Comparison of ENCODE assay signal across 15 mouse cellular contexts in genomic region chr4:57833060-57833459, GRCm38 (mm10).
DNase-seq lines count a peak whose midpoint lies in the region; ATAC-seq lines count a peak whose summit lies in the region.
"Had no signal": no experiment of that assay in that cellular context is flagged by ENCODE, and none has a peak within 500 bp of the region (broad histone marks: within the 10 kb centered on the region; RNA-seq: fewer than 3 reads in every experiment).

No protein-coding gene starts in this region.

- 61% methylated on average over 4 of the region's 4 CpGs for WGBS in heart, embryonic 10.5 days
- 46% methylated on average over 4 of the region's 4 CpGs for WGBS in neural tube, embryonic 11.5 days
- 65% methylated on average over 4 of the region's 4 CpGs for WGBS in neural tube, embryonic 15.5 days
- 54% methylated on average over 4 of the region's 4 CpGs for WGBS in hindbrain, embryonic 14.5 days
- WGBS in forebrain, embryonic 13.5 days: 79% methylated on average over 4 of the region's 4 CpGs

- DNase-seq in heart, embryonic 10.5 days (ENCODE audit: low spot score): no peak
- no peak for DNase-seq in heart, postnatal 10 days
- DNase-seq in neural tube, embryonic 11.5 days (ENCODE audit: low spot score): no peak
- DNase-seq in hindbrain, embryonic 14.5 days (ENCODE audit: low spot score): no peak
- peak; percentile 36 for DNase-seq in thymus, postnatal 25 days
- DNase-seq: adrenal gland, postnatal 14 days; cerebellum, adult 2 months; kidney, adult 9 months had no signal

- H3K9ac ChIP-seq in neural tube, embryonic 11.5 days (ENCODE audit: low read length): no peak overlapping the region
- H3K9ac ChIP-seq in neural tube, embryonic 15.5 days (replicated peaks): no peak overlapping the region
- no peak overlapping the region for H3K9ac ChIP-seq in hindbrain, embryonic 14.5 days
- H3K9ac ChIP-seq in forebrain, embryonic 13.5 days: no peak overlapping the region
- H3K9ac ChIP-seq: heart, embryonic 12.5 days; liver, embryonic 14.5 days; stomach, embryonic 15.5 days had no signal

- peaks cover 81% of the 10 kb centered on the region for H3K4me1 ChIP-seq in heart, embryonic 10.5 days
- peaks cover 13% of the 10 kb centered on the region for H3K4me1 ChIP-seq in neural tube, embryonic 11.5 days (ENCODE audit: control insufficient read depth, insufficient read depth, low read length)
- peaks cover 16% of the 10 kb centered on the region for H3K4me1 ChIP-seq in neural tube, embryonic 15.5 days
- H3K4me1 ChIP-seq in hindbrain, embryonic 14.5 days (replicated peaks; ENCODE audit: control insufficient read depth, insufficient read depth, low read length): peaks cover 13% of the 10 kb centered on the region; the same call in 1 of the 2 replicates
- 0 out of 2 replicates have a peak, but pooled peaks cover 6% of the 10 kb centered on the region for H3K4me1 ChIP-seq in forebrain, embryonic 13.5 days
- H3K4me1 ChIP-seq: stomach, embryonic 15.5 days had no signal

- H3K4me3 ChIP-seq in heart, embryonic 10.5 days: no peak overlapping the region
- no peak overlapping the region for H3K4me3 ChIP-seq in neural tube, embryonic 11.5 days (ENCODE audit: low read depth, low read length)
- no peak overlapping the region for H3K4me3 ChIP-seq in neural tube, embryonic 15.5 days (replicated peaks)
- H3K4me3 ChIP-seq in hindbrain, embryonic 14.5 days (replicated peaks; ENCODE audit: low read length): no peak overlapping the region
- H3K4me3 ChIP-seq in forebrain, embryonic 13.5 days: no peak overlapping the region
- H3K4me3 ChIP-seq: heart, embryonic 12.5 days; megakaryocyte, embryonic 14.5 days; stomach, embryonic 15.5 days had no signal

- 0 out of 2 replicates have a peak, but pooled peaks cover 3% of the 10 kb centered on the region for H3K36me3 ChIP-seq in heart, embryonic 10.5 days
- H3K36me3 ChIP-seq in neural tube, embryonic 11.5 days (ENCODE audit: control insufficient read depth, insufficient read depth, low read length): no peaks in the 10 kb centered on the region
- H3K36me3 ChIP-seq in neural tube, embryonic 15.5 days: no peaks in the 10 kb centered on the region
- H3K36me3 ChIP-seq in hindbrain, embryonic 14.5 days (replicated peaks; ENCODE audit: control insufficient read depth, insufficient read depth): no peaks in the 10 kb centered on the region
- H3K36me3 ChIP-seq in forebrain, embryonic 13.5 days (ENCODE audit: poor library complexity, severe bottlenecking): no peaks in the 10 kb centered on the region
- H3K36me3 ChIP-seq: heart, embryonic 12.5 days; stomach, embryonic 15.5 days had no signal

- no peaks in the 10 kb centered on the region for H3K9me3 ChIP-seq in heart, embryonic 10.5 days
- H3K9me3 ChIP-seq in neural tube, embryonic 11.5 days (ENCODE audit: control insufficient read depth, low read length): no peaks in the 10 kb centered on the region
- no peaks in the 10 kb centered on the region for H3K9me3 ChIP-seq in neural tube, embryonic 15.5 days (replicated peaks)
- H3K9me3 ChIP-seq in hindbrain, embryonic 14.5 days (ENCODE audit: control insufficient read depth, low read length): no peaks in the 10 kb centered on the region
- H3K9me3 ChIP-seq in forebrain, embryonic 13.5 days (replicated peaks): no peaks in the 10 kb centered on the region
- H3K9me3 ChIP-seq: heart, embryonic 12.5 days; megakaryocyte, embryonic 14.5 days; stomach, embryonic 15.5 days had no signal

- H3K4me2 ChIP-seq in neural tube, embryonic 11.5 days (ENCODE audit: low read depth): no peak overlapping the region
- H3K4me2 ChIP-seq in neural tube, embryonic 15.5 days: no peak overlapping the region
- no peak overlapping the region for H3K4me2 ChIP-seq in hindbrain, embryonic 14.5 days (replicated peaks)
- H3K4me2 ChIP-seq in forebrain, embryonic 13.5 days: no peak overlapping the region
- H3K4me2 ChIP-seq: heart, embryonic 12.5 days; stomach, embryonic 15.5 days had no signal

- ATAC-seq in neural tube, embryonic 11.5 days (ENCODE audit: insufficient read depth, low FRiP score, low TSS enrichment): 0 out of 2 replicates have a peak, but pooled peaks have one; percentile 23
- ATAC-seq in neural tube, embryonic 15.5 days (ENCODE audit: low FRiP score): no peak; the same call in 1 of the 2 replicates
- ATAC-seq in hindbrain, embryonic 14.5 days (ENCODE audit: low FRiP score): peak; percentile 37; the same call in 1 of the 2 replicates
- ATAC-seq in cerebellum, adult (ENCODE audit: insufficient number of reproducible peaks, low FRiP score, low TSS enrichment): no peak
- ATAC-seq in forebrain, embryonic 13.5 days: no peak

- peak overlapping the region; percentile 42; the same call in 1 of the 2 replicates for H3K27ac ChIP-seq in heart, embryonic 10.5 days
- H3K27ac ChIP-seq in neural tube, embryonic 11.5 days (ENCODE audit: low read depth, low read length): no peak overlapping the region
- no peak overlapping the region for H3K27ac ChIP-seq in neural tube, embryonic 15.5 days (replicated peaks)
- H3K27ac ChIP-seq in hindbrain, embryonic 14.5 days: no peak overlapping the region
- no peak overlapping the region for H3K27ac ChIP-seq in forebrain, embryonic 13.5 days
- H3K27ac ChIP-seq: liver, embryonic 14.5 days; stomach, embryonic 15.5 days had no signal

- intact Hi-C loops in heart, postnatal 10 days (cut with DNase I): loop anchor here (2.0 kb wide), 1 partner anchor 16 kb away; no protein-coding TSS in a partner anchor

- no peaks in the 10 kb centered on the region for H3K27me3 ChIP-seq in heart, embryonic 10.5 days (ENCODE audit: insufficient read depth, poor library complexity, severe bottlenecking)
- no peaks in the 10 kb centered on the region for H3K27me3 ChIP-seq in neural tube, embryonic 11.5 days (ENCODE audit: control insufficient read depth, insufficient read depth, low read length)
- H3K27me3 ChIP-seq in neural tube, embryonic 15.5 days (replicated peaks): no peaks in the 10 kb centered on the region
- H3K27me3 ChIP-seq in hindbrain, embryonic 14.5 days (ENCODE audit: control insufficient read depth, insufficient read depth, low read length): no peaks in the 10 kb centered on the region
- no peaks in the 10 kb centered on the region for H3K27me3 ChIP-seq in forebrain, embryonic 13.5 days
- H3K27me3 ChIP-seq: heart, embryonic 12.5 days; stomach, embryonic 15.5 days had no signal

Comparison
In these comparisons a context has a peak if more than half of its experiments do, and no peak if none do; other contexts are left out.
1. ATAC-seq: peak in neural tube, embryonic 11.5 days (single experiment) and hindbrain, embryonic 14.5 days (single experiment); none in neural tube, embryonic 15.5 days (single experiment), cerebellum, adult (single experiment) and forebrain, embryonic 13.5 days (single experiment).